Mouse (Mus musculus) liver, adult 2 months (tissue): ENCODE measurements around the gene Sh3rf3.

Experiments used
- CTCF ChIP-seq: fragments of 200-500 bp; IDR thresholded peaks from 2 replicates; pipeline ENCODE4 v1.5.1; 2011; ENCODE audit warnings: low read depth, low read length, control low read depth
- POLR2A ChIP-seq: fragments of 200-500 bp; IDR thresholded peaks from 2 replicates; pipeline ENCODE4 v1.6.1; 2011; ENCODE audit warnings: low read length, control low read depth; ENCODE audit not compliant: insufficient read depth; ENCODE audit errors: extremely low read depth

DNA sequence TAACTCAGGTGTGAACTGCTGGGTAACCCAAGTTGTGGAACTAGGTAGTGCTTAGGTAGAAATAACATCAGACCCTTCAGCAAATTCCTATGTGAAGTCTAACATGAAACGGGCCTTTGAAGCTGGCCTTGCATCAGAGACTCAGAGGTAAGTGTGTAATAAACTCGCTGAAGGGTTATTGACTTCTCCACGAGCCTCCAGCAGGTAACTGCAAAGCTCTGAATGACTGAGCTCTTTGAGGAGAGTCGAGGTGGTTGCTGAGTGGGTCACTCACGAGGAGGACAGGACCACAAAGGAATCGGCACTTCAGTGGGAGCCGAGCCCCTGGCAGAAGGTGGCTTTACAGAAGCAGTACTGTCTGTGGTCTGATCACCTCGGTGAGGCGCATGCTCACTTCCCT lies 303.2 kb downstream of the Sh3rf3 start:
- no peak for TF ChIP-seq POLR2A
- TF ChIP-seq CTCF = no peak
